20 mouse cellular contexts compared by ENCODE assay signal in genomic region chr5:33635361-33635760, GRCm38 (mm10).
"Had no signal": no experiment of that assay in that cellular context is flagged by ENCODE, and none has a peak within 500 bp of the region (broad histone marks: within the 10 kb centered on the region; RNA-seq: fewer than 3 reads in every experiment).

No protein-coding gene starts in this region.

- H3K9me3 ChIP-seq: kidney, embryonic 15.5 days; limb, embryonic 12.5 days; limb, embryonic 15.5 days; megakaryocyte, embryonic 14.5 days; neural tube, embryonic 12.5 days; neural tube, embryonic 15.5 days; stomach, embryonic 15.5 days had no signal

- H3K27me3 ChIP-seq: kidney, embryonic 15.5 days; limb, embryonic 12.5 days; limb, embryonic 15.5 days; megakaryocyte, embryonic 14.5 days; neural tube, embryonic 12.5 days; neural tube, embryonic 15.5 days; stomach, embryonic 15.5 days had no signal

- H3K9ac ChIP-seq: kidney, embryonic 15.5 days; limb, embryonic 12.5 days; limb, embryonic 15.5 days; neural tube, embryonic 12.5 days; neural tube, embryonic 15.5 days; stomach, embryonic 15.5 days had no signal

- ATAC-seq: intestine, postnatal 0 days had no signal

- H3K4me3 ChIP-seq: kidney, embryonic 15.5 days; limb, embryonic 12.5 days; limb, embryonic 15.5 days; megakaryocyte, embryonic 14.5 days; neural tube, embryonic 12.5 days; neural tube, embryonic 15.5 days; stomach, embryonic 15.5 days had no signal

- H3K27ac ChIP-seq: kidney, embryonic 15.5 days; limb, embryonic 12.5 days; limb, embryonic 15.5 days; macrophage; neural tube, embryonic 12.5 days; neural tube, embryonic 15.5 days; stomach, embryonic 15.5 days had no signal

- DNase-seq: kidney, adult 2 months; kidney, postnatal 10 days; kidney, postnatal 36 days; left cerebral cortex, postnatal 4 days; lung, adult 2 months; midbrain, embryonic 14.5 days; retina, postnatal 1 day; right cerebral cortex, postnatal 25 days; spleen, adult 18-20 months; thymus, postnatal 25 days had no signal

- H3K4me2 ChIP-seq: kidney, embryonic 15.5 days; limb, embryonic 12.5 days; limb, embryonic 15.5 days; midbrain, embryonic 11.5 days; neural tube, embryonic 12.5 days; neural tube, embryonic 15.5 days; stomach, embryonic 15.5 days had no signal
